Mouse (Mus musculus) natural killer cell, adult 2 months (primary cell): ENCODE results near the gene Cdc25a.
A peak's percentile ranks its signal among the peaks of the same experiment; 100 is the strongest.

ENCODE experiments used
- DNase-seq, 2 experiments: peaks; one replicate each; pipeline ENCODE4 v3.0.0; 2022; ENCODE audit warnings: low spot score in 2 of 2

The Cdc25a gene

DNA sequence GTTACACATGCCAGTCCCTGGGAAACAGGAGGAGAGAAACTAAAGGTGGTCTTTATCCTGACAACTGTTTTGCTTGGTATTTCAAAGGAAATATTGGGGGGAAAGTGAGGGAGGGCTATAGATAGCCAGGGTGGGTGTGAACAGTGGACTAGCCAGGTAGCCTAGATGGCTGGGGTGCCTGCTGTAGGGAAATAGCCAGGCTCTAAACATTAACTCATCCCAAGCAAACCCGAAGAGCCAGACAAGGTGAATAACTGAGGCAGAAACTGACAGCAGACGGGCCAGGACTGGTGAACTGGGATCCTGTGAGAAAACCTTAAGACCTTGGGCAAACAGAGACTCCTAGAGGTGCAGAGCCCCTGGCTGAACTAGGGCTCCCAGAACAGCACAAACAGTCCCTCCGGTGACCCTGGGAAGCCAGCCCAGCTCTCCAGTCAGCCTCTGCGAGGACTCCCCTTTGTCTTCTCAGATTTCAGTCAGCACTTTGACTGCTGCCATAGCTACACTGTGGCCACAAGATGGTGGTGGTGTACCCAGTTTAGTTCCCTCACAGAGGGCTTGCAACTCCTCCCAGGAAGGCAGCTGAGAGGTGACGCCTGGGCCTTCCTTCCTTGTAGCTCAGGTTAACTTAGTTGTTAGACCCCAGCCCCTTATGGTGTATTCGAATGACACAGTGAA is 19.2 kb downstream of the Cdc25a start:
- DNase-seq: peak; percentile 16 to 40

- DNase-seq: no peak
Observed at GRCm38 (mm10) chr9:109895593-109895992, 20.2 kb downstream of the Cdc25a start.

GRCm38 (mm10) chr9:109896253-109897150 is 21.1 kb downstream of the Cdc25a start:
- no peak for DNase-seq

- DNase-seq: no peak
Observed at GRCm38 (mm10) chr9:109898027-109898426, 22.6 kb downstream of the Cdc25a start.

DNA sequence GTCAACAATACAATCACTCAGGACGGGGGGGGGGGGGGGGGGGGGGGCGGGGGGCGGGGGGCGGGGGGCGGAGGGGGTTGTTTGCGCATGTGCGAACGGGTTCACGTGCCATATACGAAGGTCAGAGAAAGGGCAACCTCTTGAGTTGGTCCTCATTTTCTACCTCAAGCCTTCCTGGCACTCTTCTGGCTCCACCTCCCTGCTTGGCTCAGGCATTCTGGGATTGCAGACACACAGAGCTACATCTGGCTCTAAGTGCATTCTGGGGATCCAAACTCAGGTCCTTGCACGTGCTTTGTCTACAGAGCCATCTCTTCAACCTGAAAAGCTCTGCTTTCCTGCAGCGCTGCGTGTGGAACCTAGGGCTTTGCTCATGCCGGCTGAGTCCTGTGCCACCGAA is 24.0 kb downstream of the Cdc25a start:
- no peak for DNase-seq

GRCm38 (mm10) chr9:109899774-109900173 is 24.4 kb downstream of the Cdc25a start:
- no peak for DNase-seq

- DNase-seq: no peak
Observed at GRCm38 (mm10) chr9:109900604-109901003, 25.2 kb downstream of the Cdc25a start.

DNA sequence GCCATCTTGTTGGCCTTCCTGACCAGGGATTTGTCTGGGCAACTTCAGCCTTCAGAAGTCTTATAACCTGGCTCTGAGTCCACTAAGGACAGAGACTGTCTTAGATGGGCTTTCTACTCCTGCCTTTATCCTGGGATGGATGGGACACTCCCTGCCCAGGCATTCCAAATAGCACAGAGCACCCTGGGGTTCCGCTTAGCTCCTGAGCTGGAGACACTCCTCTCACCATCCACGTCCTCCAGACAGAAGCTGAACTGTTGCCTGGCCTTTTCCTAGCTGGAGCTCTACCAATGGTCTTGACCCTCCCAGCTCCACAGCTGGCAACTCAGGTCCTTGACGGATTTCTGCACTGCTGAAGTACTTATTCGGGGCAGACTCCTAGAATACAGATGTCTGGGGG is 26.9 kb downstream of the Cdc25a start:
- DNase-seq: no peak

DNA sequence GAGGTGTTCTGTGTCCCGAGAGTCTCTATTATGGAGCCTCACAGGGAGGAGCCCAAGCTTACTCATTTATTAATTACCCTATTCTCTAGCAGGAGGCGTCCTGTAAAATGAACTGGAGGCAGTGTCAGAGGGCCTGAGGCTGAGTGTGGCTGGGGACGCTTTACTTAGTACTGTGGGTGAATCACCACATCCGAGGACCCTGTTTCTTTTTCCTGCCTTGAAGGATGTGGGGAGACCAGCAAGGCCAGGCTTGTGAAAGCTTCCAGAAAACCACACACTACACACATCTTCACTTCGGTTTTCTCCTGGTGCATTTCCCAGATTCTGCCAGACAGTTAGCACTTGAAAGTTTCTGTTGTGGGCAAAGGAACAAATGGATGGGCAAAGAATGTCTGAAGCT is 27.4 kb downstream of the Cdc25a start:
- DNase-seq: no peak

GRCm38 (mm10) chr9:109907300-109907699 is 31.9 kb downstream of the Cdc25a start:
- no peak for DNase-seq

DNA sequence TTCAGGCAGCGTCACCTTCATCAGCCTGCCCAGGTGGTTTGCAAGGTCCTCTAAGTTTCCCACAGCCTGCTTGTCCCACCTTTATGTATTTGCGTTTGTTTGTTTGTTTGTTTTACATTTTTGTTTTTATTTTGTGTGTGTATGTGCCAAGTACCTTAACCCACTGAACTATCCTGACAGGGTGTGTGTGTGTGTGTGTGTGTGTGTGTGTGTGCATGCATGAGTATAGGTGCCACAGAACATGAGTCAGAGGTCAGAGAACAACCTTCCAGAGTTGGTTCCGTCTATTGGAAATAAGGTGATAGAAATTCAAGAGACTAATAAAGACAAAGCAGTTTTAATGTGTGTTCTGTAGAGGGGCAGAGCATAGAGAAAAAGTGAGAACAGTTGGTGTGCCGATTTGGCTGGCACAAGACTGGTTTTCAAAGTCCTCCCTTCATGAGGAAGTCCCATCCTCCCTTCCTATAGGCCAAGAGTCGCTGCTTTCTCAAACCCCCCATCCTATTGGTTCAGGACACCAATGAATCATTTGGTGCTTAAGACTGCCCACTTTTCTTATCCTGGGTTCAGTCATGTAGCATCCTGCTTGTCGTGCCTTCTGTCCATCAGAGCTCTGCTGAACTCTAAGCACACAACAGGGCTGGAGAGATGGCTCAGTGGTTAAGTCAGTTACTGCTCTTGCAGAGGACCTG is 32.5 kb downstream of the Cdc25a start:
- no peak for DNase-seq

- no peak for DNase-seq
Observed at GRCm38 (mm10) chr9:109909102-109909501, 33.7 kb downstream of the Cdc25a start.

DNA sequence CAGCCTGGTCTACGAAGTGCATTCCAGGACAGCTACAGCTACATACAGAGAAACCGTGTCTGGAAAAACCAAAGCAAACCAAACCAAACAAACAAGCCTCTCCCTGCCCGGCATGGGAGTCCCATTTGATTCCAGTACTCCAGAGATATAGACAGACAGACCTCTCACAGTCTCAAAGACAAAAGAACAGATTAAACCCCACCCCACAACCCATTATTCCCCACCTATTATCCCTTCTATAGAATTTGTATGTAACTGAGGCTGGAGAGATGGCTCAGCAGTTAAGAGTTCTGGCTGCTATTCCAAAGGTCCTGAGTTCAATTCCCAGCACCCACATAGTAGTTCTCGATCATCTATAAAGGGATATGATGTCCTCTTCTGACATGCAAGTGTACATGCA is 34.5 kb downstream of the Cdc25a start:
- no peak for DNase-seq

GRCm38 (mm10) chr9:109911779-109912178 is 36.4 kb downstream of the Cdc25a start:
- no peak for DNase-seq

DNA sequence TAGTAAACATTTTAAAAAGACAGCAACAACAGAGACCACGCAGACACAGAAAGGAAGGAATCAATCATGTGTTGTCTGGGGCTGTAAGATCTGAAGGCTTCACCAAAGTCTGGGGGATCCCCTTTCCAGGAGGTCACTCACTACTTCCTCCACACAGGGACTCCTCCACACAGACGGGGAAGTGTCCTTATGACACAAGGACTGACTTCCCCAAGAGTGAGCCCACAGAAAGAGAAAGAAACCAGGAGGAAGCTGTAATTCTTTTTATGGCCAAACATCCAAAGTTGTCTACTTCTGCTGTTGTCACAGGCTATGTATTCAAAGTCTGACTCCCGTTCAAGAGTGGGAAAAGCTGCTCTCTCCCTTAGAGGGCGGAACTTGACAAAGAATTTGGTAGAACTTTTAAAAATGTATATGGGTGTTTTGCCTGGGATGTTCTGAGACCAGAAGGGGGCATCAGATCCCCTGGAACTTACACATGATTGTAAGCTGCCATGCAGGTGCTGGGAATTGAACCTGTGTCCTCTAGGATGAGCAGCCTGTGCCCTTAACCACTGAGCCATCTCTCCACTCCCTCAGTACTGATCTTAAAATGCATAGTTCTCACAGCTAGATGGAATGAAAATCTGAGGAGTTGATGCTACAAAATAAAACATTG is 39.0 kb downstream of the Cdc25a start:
- DNase-seq: no peak

DNA sequence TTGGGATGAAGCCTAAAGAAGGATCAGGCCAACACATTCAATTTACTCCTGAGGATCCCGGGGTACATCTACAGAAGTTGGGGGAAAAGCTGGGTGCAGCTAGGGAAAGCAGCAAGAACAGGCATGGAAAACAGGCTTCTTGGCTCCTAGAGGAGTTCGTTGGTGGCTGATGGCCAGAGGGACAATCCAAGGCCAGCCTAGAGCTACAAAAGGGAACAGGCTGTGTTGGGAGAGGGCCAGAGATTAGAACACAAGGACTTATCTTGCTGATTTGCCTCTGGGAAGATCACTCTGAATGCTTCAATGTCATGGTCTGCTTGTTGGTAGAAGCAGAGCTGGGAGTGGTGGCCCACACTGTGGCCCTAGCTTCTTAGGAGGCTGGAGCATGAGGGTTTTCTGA is 42.6 kb downstream of the Cdc25a start:
- no peak for DNase-seq

DNA sequence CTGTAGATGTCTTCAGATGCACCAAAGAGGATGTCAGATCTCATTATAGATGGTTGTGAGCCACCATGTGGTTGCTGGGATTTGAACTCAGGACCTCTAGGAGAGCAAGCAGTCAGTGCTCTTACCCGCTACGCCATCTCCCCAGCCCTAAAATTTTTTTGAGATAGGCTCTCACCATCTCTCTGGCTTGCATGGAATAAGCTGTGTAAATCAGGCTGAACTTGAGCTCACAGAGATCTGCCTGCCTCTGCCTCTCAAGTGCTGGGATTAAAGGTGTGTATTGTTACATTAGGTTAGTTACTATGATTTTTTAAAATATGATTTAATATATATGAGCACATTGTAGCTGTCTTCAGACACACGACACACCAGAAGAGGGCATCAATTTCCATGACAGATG is 53.8 kb downstream of the Cdc25a start:
- no peak for DNase-seq

- DNase-seq: no peak
Observed at GRCm38 (mm10) chr9:109930063-109930462, 54.7 kb downstream of the Cdc25a start.

DNA sequence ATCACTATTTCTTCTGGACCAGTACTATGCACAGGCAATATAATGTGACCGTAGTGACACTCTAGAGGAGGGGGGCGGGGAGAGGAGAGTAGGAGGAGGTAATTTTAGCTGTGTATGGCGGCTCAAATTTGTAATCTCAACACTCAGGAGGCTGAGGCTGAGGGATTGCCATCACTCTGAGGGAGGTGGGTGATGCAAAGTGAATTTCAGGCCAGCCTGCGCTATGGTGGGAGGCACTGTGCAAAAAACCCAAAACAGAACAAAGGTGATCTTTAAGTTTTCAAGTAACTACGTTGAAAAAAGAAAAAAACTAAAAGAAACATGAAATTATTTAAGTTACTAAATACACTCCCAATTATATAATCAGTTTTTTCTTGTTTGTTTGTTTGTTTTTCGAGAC is 55.4 kb downstream of the Cdc25a start:
- no peak for DNase-seq

DNA sequence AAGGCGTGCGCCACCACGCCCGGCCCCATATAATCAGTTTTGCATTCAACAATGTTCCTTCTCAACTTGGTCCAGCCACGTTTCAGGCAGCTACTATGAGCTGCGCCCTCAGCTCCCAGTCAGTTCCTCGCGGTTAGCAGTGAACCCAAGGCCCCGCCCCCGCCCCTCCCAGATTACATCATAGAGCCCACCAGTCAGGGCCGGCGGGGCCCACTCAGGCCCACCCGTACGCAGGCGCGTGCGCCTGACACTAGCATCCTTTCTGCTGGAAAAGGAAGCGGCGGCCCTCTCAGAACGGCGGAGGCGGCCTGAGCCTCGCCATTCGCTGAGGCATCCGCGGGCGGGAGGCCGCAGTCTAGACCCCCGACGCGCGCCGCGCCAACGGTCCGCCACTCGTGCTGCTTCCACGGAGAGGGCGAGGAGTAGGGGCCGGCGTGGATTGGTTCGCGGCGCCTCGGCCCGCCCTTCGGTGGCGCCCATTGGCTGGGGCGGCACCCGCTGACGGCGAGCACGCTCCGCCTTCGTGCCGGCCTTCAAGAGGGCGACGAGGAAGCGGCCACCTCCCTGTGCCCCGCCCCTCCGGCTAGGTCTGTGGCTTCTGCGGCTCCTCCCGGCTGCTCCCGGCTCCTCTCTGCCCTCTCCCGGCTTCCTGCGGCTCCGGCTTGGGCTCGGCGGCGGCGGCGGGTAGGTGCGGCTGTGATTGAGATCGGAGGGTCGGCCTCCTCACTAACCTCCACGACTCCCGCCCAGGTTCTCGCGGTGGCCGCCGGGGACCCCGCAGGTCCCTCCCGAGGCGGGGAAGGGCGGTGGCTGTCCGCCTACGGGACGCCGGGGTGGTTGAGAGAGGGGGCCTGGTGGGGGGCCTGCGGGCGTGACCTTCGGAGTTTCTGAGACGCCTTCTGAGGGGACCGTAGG is 56.1 kb downstream of the Cdc25a start, which contains the start of gene Map4:
TSS of gene Map4 (plus strand) at position 204 of the 915 bp plus-strand sequence.
- peak; percentile 91 to 95 for DNase-seq

GRCm38 (mm10) chr9:109932361-109932755 is 57.0 kb downstream of the Cdc25a start:
- DNase-seq: peak in 1 of 2 experiments; percentile 10
